Mouse (Mus musculus) embryo, embryonic 11 days (tissue): ENCODE data around the gene Actr5.

Source experiments
- DNase-seq: peaks from one replicate; pipeline ENCODE4 v3.0.0-alpha.2; 2015

Gene Actr5

DNA sequence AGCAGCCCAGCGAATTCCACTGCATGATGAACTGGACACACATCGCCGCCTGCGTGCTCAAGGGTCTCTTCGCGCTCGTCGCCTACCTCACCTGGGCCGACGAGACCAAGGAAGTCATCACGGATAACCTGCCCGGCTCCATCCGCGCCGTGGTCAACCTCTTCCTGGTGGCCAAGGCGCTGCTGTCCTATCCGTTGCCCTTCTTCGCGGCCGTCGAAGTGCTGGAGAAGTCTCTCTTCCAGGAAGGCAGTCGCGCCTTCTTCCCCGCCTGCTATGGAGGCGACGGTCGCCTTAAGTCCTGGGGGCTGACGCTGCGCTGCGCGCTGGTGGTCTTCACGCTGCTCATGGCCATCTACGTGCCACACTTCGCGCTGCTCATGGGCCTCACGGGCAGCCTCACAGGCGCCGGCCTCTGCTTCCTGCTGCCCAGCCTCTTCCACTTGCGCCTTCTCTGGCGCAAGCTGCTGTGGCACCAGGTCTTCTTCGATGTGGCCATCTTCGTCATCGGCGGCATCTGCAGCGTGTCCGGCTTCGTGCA, 10.2 kb upstream of the Actr5 start:
- peak; percentile 35 for DNase-seq

DNA sequence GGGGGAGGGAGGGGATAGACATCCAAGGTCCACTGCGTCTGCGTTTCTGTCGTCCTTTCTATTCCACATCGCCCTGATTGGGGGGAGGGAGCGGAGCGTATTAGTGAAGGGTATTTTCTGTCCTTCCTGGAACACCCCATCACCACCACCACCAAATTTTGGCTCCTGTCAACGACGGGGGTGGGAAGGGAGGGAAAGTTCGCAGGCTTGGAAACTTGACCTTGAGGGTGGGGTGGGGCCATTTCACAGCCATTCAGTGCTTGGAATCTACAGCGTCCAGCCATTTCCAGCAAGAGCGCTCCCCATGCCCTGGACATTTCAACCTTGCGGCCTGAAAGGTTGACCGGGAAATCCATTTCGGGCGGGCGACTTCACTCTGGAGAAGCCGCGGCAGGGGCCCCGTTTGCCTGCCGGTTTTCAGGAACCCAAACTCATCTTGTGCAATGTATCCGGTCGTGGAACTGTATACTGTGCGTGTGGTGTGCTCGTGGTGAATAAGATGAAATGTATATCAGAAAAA, 9.5 kb upstream of the Actr5 start:
- peak; percentile 28 for DNase-seq

DNA sequence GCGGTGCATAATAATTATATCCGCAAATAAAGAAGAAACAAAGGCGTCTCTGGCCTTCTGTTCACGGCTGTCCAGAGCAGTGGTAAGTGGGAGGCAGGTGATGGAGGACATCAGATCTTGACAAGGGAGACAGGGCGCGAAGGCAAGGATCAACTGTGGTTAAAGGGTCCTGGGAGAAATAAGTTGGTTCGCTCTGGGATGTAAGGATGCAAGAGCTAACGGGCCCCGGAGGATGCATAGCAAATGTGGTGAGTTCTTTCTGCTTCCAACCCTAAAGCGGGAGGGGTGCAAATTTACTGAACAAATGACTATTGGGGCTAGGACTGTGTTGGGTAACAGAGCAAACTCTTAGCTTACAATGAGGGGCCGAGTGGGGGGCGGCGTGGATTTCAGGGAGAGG, 9.0 kb upstream of the Actr5 start:
- peak; percentile 20 for DNase-seq

DNA sequence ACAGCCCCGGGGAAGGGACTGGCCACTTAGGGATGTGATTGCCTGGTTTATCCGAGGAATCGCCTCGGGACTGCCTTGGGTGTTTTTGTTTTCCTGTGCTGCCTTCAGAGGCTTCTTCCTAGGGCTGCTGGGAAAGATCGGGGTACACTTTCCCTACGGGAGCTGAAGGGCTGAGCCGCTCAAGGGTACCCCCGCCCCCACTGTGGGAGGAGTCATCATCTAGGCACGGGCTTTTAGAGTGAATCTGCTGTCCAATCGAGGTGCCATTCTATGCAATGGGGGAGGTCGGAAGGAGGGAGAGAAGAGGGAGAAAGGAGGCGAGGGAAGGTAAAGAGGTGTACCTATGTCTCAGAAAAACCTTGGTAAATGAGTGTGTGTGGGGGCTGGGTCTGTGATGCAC, 8.4 kb upstream of the Actr5 start:
- DNase-seq: peak; percentile 37

DNA sequence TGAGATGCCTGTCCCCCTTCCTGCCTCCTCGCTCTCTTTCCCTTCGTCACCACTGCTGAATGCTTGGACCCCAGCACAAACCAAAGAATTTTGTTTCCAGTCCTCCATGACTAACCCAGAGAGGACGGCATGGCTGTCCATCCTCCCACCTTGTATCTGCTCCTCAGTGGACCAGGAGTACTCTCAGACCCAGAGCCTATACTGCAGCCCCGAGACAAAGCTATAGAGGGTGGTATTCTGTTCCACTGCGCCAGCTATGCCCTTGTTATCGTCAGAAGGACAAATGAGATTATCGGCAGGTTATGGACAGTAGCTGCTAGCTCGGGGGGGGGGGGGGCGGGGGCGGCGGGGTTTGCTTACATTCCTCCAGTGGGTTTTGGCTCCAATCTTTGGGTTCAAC, 7.9 kb upstream of the Actr5 start:
- no peak for DNase-seq

DNA sequence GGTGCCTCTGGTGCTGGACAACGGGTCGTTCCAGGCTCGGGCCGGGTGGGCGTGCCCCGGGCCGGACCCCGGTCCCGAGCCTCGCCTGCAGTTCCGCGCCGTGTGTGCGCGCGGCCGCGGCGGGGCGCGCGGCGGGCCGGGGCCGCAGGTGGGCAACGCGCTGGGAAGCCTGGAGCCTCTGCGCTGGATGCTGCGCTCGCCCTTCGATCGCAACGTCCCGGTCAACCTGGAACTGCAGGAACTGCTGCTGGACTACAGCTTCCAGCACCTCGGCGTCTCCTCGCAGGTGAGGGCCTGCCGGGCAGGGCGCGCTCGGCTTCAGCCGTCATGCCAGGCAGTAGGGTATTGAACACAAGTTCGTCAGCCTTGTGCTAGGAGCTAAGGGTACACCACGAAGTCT, 543 bp downstream of the Actr5 start:
- no peak for DNase-seq

DNA sequence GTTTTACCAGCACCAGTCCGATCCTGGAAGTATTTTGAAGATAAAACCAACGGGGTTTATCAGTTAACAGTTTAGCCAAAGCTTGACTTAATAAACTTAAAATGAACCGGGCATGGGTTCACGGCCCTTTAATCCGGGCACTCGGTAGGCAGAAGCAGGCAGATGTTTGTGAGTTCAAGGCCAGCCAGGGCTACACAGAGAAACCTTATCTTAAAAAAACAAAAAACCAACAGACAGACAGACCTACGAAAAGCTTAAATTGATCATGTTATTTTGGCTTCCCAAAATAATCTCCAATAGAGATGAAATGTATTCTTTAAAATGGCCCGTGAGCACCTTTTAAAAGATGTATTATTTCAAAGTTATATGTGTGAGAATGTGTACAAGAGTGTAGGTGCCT, 1.0 kb downstream of the Actr5 start:
- DNase-seq: no peak

DNA sequence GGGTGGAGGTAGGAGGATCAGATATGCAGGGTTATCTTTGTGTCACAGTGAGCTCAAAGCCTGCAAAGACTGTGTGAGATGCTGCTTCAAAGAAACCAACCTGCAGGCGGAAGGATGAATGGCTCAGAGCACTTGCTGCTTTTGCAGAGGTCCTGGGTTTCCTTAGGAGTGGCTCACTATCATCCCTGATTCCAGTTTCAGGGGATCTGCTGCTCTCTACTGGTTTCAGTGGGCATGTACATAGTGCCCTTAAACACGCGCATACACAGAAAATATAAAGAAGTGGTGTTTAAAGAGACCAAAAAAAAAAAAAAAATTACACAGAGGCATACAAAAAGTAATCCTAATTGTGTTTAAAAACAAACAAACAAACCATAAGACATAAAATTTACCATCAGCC, 4.2 kb downstream of the Actr5 start:
- DNase-seq: peak; percentile 34

DNA sequence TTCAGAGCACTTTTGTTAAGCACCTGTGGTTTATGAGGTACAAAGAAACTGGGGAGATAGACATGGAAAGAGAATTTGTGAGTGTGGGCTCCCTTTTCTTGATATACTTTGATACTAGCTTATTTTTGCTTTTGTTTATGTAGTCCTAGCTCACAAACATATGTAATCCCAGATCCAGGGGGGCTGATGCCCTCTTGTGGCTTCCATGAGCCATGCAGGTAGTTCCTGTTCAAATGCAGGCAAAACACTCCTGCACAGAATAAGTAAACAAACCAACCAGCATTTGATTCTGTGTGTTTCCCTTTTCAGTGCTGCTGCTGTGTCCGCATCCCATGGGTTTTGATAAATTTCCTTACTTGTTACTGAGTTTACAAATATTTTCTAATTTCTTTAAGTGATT, 4.7 kb downstream of the Actr5 start:
- DNase-seq: peak; percentile 59

DNA sequence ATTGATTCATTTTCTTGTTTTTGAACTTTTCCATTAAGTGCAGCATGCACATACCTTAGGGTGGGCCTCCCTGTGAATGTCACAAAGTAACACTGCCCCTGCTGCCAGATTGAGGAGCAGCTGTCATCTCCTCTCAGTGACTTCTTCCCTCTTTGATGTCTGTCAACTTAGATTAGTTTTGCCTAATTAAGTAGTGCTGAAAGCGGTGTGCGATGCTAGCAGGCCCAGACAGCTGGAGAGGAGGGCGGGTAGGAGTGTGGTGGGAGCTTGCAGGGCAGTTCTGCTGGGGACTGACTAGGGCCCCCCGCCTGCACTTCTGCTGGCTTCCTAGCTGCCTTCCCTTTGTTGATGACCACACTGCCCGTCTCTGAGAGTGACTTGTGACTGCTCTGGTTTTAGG, 7.2 kb downstream of the Actr5 start:
- DNase-seq: no peak

DNA sequence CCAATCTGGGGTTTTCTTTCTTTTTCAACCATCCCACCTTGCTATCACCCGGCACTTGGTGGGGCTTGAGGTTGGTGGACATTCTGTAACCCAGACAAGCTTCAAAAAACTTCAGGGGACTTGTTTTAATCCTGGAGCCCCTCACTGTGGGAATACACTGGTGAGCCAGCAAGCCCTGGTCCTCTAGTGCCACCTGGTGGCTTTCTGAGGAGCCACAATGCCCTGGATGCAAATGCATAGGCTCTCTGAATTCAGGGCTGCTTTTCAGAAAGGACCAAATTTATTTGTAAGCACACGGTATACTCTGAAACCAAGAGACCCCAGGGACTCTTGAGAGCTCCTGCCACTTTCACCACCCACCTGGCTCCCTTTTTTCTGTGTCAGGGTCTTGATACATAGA, 17.2 kb downstream of the Actr5 start:
- DNase-seq: peak; percentile 80

DNA sequence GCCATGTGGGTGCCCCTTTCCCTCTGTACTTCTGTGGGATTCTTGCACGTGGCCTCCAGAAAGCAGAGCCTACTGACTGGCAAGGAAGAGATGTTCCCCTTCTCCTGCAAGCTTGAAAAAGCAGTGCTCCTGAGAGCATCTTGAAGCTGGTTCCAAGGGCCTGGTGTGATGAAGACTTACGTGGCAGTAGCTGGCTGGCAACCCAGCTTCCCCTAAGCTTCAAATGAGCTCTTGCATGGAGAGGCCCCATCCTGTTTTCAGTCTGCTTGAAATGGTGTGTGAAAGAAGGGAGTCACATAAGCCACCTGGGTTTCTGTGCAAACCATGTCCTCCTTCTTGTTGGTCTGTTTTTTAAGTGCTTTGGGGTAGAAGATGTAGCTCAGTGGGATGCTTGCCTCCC, 17.9 kb downstream of the Actr5 start:
- no peak for DNase-seq

DNA sequence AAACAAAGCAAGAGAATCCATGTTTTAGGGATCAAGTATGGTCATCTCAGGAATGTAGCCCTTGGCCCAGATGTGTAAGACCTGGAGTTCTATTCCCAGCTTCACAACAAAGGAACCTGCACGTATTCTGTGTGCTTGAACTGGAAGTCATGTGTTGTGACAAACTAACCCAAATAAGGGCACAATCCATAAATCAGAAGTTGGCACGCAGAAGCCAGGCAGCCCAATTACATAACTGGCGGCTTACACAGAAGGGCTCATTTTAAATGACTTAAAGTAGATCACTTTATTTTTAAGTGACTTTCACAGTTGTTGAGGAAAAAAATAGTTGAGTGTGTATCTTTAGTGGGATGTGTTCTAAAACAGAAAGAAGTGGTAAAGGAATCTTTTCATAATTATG, 19.1 kb downstream of the Actr5 start:
- no peak for DNase-seq

DNA sequence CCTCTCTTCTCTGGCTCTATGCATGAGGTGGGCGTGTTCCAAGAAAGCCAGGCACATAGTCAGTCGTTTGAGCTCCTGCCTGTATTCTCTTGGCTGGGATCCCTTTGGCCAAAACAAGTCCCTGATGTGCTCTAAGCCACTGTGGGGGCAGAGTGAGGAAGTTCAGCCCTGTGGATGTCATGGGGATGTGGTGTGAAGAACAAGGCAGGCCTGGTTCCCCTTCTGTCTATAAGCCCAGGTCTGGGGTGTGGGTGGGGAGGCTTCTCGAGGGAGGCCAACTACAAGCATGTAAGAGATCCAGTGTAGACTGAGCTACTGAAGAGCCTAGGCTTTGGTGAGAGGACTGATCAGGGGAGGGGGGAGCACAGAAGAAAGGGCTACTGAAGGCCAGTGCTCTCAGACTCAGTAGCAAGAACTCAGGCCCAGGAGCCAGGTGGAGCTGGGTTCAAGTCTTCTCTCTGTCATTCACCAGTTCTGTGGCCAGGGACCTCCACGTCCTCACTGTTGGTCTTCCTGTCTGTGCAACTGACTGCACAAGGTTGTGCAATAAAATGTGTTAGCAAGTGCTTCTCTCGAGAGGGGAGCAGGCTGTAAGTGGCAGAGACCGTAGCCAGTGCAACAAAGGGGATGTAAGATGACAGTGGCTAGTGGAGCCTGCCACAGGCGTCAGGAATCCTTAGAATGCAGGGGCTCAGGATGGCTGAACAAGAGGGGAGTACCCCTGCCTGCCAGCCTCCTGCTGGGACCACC, 26.6 kb downstream of the Actr5 start:
- DNase-seq: no peak

DNA sequence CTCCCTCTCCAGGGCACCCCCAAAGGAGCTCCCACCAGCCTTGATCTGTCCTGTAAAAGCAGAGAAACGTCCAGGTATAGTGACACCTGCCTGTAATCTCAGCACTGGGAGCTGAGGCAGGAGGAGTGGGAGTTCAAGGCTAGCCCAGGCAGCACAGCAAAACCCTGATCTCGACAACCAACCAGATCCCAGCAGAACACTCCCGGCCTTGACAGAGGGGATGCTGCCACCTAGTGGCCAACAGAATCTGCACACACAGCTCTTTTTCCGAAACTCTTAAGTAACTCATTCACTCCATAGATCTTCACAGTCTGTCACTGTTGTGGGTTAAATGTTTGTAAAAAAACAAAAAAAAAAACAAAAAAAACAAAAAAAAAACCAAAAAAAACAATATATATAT, 28.3 kb downstream of the Actr5 start:
- DNase-seq: peak; percentile 82

DNA sequence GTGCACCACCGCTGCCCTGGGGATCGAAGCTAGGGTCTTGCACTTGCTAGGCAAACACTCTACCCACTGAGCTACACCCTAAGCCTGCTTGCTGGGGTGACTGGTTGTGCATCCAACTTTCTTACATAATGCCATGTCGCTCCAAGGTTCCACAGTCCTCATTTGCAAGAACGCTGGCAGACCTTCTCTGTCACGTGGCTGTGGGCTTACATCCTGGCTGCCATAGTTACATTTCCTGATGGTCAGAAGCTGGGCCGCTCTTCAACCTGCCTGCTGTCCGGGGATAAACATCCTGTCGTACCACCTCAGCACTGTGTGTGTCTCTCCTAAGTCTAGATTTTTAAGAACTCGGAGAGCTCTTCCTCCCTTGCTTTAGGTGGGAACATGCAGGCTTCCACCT, 30.0 kb downstream of the Actr5 start:
- no peak for DNase-seq

DNA sequence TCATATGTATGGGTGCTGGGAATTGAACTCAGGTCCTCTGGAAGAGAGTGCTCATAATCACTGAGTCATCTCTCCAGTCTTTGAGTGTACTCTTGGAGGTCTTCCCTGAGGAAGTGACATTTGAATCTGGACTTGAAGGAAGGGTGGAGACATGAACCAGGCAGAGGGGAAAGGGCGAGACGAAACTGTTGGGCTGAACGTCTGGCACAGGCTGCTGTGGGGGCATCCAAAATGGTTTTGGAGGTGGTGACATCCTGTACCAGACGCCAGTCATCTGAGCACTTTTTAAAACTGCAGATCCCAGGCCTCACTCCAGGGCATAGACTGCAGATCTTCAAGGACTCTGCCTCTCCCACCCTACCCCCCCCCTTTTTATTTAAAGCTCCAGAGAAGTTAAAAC, 31.1 kb downstream of the Actr5 start:
- DNase-seq: no peak

DNA sequence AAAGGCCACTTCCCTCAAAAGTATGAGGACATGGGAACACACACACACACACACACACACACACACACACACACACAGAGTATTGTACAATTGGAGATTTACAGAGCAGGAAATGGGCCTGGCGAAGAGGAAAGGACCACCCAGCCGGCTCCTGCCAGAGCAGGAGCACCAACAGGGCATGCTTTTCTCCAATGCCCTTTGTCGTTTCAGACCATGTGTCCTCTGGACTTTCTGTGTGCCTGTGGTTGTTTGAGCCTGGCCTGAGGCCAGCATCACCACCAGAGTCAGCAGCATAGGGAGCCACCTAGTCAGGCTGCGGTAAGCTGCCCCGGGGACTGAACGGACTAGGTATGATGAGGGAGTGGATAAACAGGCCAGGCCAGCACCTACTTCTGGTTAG, 34.1 kb downstream of the Actr5 start:
- no peak for DNase-seq

DNA sequence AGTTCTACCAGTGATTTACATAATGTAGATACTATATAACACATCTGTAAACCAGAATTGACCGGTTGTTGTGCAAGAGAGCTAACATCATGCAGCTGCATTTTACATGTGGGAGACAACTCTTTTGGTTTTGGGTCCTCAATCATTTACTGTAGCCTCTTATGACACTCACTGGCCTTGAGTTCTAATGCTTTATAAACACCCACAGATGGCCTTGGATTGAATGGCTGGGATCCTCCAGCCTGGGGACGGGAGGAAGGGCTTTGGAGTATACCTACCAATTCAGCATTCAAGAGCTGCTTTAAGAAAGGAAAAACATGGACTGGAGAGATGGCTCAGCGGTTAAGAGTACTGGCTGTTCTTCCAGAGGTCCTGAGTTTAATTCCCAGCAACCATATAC, 34.7 kb downstream of the Actr5 start:
- no peak for DNase-seq

DNA sequence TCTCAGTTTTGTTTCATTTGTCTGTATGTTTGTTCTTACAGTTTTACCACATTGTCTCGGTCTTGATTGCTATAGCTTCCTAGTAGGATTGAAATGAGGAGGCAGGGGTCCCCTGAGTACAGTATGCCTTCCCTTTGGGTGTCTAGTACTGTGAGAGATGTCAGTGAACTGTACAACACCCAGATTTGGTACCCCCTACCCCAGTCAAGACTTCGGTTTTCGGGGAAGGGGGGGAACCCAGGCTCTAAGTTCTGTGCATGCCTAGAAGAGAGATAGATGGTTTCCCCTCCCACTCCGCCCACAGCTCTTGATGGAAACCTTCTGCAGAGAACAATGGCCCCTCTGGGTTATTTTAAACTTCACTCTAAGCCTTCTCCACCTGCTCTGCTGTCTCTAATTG, 40.4 kb downstream of the Actr5 start, which contains the start of gene Ppp1r16b:
TSS of gene Ppp1r16b (plus strand) at position 301 of the 400 bp plus-strand sequence.
- no peak for DNase-seq

DNA sequence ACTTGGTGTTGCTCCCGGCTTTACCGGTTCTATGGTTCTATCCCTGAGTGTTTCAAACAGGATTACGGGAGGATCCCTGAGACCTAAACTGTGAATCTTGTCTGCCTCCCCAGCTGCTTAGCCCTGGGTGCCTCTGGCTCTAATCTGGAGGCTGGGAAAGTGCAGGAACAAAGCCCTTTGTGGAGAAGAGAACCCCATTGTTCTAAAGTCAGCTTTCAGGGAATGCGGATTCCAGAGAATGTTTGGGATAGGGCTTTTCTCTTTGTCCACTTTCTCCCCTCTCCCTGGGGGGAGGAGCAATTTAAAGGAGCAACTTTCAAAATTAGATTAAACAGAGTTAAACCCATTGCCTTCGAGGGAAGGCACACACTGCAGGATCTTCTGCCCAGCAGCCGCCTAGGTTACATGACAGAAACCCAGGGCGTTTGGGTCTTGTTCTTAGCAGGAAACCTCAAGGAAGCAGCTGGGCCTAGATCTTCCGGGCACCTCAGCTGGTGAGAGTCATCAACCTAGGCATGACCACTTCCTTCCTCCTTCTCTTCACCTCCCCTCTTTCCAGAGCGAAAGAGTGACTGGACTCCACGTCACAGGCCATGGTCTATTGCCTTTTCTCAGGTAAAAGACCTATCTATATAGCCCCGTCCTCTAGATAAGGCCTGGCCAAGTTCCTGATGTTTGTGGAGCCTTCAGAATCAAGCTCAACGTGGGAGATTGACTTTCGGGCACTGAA, 41.5 kb downstream of the Actr5 start:
- no peak for DNase-seq

DNA sequence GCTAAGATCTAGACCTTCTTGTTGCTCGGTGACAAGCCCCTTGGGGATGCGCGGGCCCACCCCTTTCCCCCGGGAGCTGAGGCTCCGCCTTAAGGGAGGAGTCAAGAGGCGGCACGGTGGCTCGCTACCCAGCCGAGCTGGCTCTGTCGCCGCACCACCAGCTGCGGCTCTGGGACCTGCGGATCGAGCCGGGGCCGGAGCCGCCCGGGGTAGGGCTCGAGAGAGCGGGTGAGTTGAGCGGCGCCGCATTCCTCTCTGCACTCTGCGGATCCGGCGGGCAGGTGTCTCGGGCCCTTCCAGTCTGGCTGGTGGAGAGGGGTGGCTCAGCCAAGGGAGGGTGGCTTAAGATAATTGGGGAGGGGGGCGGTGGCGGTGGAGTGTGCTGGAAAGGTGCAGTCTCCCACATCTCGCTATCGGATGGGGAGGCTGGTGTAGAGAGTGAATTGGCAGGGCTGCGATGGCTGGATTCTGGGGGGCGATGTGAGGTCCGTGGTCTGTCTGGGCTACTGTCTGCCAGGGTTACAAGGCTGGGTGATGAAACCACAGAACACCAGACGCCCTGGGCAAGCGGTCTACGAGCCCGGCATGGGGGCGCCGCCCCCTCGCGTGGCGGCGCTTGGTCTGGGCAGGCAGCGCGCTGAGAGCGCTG, 42.5 kb downstream of the Actr5 start:
- DNase-seq: peak; percentile 82

DNA sequence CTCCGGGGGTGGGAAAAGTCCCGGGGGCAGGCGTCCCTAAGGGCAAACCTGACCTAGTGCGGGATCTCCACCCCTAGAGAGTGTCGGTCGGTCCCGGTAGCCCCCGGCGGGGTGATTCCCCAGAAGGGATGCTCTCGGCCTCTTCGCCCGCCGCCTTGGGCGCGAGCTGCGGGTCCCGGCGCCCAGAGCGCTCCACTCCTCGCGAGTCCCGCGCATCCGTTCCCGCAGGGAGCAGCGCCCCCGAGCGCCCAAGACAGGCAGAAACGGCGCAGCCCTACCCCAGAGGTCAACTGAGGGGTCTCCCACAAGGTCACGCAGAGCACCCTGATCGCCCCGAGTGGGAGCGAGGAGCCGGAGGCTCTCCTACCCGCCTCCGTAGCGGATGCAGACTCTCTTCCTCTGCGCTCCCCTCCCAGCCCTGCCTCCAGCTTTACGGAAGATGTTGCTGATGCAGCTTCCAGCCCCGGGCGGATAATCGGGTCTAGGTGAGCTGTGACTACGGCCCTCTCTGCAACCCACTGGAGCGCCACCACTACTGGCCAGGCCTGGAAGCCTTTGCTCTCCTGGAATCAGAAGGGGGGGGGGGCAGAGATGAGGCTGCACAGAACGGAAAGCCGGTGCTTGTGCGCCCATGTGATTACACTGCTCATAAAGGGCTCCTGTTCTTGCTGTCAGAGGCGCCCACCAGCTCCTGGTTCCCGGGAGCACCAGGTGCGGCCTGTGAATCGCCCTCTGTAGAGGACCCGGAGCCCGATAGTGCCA, 43.2 kb downstream of the Actr5 start:
- peak; percentile 73 for DNase-seq
